Mouse (Mus musculus) neutrophil, adult 5-6 weeks (primary cell): ENCODE data around the gene Twist1. TPM values are rescaled to one million over a fixed set of nuclear protein-coding genes. Genes with fewer than 3 reads are reported as not detected.

Experiments used
- ATAC-seq: fragments of 151-379, 151-347 bp; 2 replicates; pipeline ENCODE4 v1.8.0; 2017; ENCODE audit warnings: mild to moderate bottlenecking, moderate TSS enrichment; ENCODE audit not compliant: insufficient number of reproducible peaks, poor library complexity, low FRiP score, severe bottlenecking; ENCODE audit errors: extremely low read depth
- total RNA-seq: library from RNA; stranded (forward); fragments of 200-1000 nt; gene quantifications from 2 replicates; pipeline ENCODE4 v1.2.3, GENCODE M21; 2017

Twist1 gene
- total RNA-seq, 1 experiment from 2014 or later: not detected

DNA sequence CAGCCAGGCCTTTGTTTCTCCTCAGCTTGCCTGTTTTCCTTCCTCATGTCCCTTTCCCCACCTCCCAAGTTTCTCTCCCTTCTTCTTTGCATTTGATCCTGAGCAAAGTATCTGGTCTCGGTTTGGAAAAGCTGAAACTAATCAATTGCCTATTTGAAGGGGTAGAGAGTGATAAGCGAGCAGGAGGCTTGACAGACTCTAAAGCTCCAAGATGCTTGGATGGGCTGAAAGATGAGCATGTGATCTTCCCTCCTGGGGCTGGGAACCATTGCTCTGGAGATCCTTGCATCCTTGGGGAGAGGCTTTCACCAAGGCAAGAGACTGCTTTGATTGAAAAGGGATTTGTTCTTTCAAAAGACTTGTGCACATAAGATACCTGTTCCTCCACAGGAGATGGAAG is 7.0 kb downstream of the Twist1 start:
- no peak for ATAC-seq

- ATAC-seq: no peak
These were observed 8.3 kb downstream of the Twist1 start for GRCm38 (mm10) chr12:33965661-33966360.

- no peak for ATAC-seq
These were observed 9.3 kb downstream of the Twist1 start for GRCm38 (mm10) chr12:33966490-33967415.

DNA sequence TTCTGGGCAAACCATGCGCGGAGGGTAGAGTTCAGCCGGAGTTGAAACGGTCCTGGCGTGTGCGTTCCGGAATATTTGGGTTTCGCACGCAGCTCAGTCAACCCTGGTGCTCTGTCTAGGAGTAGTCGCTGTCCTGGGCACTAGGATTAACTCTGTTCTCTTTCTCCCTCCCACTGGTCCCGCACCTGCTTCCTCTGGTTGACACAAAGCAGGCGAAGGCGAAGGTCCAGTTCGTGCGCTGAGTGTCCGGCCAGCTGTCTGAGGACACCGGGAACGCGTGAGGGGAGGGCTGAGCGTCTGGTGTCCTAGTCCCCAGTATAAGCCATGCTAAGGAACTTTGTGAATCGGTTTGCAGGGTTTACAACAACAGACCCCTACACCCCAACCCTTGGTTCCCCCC is 10.0 kb downstream of the Twist1 start:
- ATAC-seq: no peak

DNA sequence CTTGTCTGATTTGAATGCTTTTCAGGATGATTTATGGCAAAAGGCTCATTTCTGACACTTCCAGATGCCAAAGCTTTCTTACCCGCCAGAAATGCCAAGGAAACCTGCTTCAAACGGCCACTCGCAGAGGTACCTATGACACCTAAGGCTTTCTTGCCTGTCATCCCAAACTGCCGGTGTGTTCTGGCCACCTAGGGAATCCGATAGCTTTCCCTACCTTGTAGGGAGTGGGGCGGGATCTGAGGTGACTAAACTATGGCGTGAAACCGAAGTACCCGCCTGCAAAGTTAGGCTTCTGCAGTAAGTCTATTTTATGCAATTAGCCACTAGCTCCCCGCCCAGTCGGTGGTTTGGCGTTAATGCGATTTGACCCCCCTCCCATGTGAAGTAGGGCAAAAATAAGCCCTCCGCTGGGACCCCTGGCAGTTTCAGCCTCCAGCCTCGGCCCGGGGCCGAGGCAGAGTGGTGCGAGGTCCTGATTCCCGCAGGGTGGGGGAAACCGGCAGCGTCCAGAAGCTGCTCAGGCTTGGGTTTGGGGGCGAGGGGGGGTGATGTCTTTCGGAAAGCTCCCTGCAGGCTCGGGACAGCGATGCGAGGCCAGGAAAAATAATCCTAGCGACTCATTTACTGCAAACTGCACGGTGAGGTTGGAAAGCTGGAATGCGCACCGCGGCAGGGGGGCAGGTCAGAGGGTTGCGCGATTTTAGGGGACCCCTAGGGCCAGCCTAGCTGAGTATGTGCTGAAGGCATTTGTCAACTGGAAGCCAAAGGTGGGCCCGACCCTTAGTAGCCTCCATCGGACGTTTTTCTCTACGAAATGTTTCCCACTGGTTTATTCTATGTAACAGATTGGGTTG is 10.8 kb downstream of the Twist1 start:
- ATAC-seq: no peak

GRCm38 (mm10) chr12:33968898-33969178 is 11.4 kb downstream of the Twist1 start:
- ATAC-seq: no peak

GRCm38 (mm10) chr12:33980159-33980558 is 22.7 kb downstream of the Twist1 start:
- ATAC-seq: no peak

DNA sequence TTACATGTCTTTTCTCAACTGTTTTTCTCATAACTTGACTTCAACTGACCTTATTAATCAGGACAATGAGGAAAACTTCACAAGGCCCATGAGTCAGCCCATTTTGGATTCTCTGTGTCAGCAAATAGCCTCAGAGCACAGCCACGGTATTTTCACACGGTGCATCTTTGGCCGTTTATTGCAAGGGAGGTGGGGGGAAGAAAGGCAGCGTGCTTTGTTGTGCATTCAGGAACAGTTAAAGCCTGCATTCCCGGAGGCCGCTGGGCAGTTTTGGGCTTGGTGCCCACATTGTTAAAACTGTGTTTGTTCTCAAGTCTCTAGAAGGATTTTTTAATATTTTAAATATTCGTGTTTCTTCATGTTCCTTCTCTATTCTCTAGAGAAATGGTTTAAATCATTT is 24.0 kb downstream of the Twist1 start:
- ATAC-seq: no peak

- ATAC-seq: no peak
These were observed 35.7 kb downstream of the Twist1 start for GRCm38 (mm10) chr12:33993127-33993526.

Other genes starting within 250 kb of the Twist1 start
- gene Ferd3l, start 29.2 kb upstream of the Twist1 start, total RNA-seq: not detected in 2 replicates